Mouse (Mus musculus) gastrocnemius, postnatal 25 days (tissue): ENCODE measurements at regions not wholly inside any gene's neighbourhood (a gene's known extent, or its start where the extent isn't known, plus 50 kb on each side); places are given as distances from the start of the nearest gene placed in this dataset.

Source experiments
- DNase-seq: peaks from one replicate; pipeline ENCODE4 v3.0.0; 2022

DNA sequence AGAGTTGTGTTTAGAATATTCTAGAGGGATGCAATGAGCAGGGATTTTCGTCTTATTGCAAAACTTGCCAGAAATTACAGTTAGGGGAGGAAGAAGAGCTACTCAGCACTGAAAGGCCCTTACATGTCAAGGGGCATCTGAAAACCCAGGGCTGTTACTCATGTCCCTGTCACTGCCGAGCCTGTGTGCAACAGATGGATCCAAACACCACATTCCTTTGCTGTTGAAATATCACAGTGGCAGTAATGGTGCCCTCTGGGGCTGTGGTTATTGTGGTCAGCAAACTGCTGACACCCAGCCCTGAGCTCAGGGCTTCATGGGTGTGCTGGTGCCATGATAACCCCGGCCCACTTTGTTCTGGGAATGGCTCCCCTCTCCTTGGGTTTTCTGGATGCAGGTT, 114.3 kb upstream of the Ercc6l2 start:
- no peak for DNase-seq

DNA sequence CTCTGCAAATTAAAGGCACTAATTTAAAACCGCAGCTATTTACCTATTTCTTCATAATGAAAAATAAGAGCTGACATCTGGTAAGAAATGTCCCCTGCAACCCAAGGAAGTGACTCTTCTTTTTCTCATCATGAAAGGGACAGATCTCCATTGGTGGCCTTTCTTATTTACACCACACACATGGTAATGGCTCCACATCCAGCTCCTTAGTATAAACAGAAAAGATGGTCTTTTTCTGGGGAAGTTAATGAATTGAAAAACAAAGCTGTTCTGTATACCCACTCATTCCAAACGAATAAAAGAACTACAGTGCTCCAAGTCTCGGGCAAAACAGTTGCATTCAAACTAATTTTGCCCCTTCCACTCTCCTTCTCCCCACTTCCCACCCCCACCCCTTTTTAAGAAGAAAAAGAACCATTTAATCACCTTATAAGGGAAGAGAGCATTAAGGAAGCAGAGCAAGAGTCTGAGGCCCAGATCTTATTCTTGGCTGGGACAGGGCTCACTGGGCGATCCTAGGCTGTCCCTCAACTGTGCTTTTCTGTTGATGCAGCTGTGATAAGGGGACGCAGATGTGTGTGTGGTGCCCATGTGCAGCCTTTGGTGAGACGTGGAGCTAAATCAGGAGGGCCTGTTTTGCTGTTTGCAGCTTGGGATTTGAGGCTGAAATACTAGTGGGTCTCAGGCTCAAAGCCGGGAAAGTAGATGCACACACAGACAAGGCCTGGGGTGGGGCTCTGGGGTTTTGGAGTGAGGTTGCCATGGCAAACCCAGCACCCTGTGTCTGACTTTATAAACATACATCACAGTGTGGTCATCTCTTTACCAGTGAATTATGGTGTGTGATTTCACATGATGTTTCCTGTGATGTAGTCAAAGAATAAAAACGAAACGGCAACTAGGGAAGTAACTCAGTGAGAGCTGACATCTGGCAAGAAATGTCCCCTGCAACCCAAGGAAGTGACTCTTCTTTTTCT, 113.6 kb upstream of the Ercc6l2 start:
- DNase-seq = no peak

DNA sequence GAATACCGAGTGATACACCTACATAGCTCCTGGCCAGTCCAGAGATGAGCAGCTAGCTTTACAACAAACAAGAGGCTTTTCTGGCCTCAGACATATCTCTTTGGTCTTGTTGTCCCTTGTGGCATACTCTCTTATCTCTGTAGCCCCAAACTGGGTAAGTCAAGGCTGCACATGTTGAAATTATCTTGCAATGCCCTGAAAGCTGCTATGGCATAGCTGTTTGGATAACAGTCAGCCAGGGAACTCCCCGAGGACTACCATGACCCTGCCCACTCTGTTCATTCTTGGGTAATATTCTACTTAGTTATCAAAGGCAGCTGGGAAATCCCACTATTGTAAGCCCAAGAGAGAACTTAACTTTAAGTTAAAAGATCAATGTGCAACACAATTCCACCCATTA, 106.5 kb upstream of the Ercc6l2 start:
- no peak for DNase-seq

DNA sequence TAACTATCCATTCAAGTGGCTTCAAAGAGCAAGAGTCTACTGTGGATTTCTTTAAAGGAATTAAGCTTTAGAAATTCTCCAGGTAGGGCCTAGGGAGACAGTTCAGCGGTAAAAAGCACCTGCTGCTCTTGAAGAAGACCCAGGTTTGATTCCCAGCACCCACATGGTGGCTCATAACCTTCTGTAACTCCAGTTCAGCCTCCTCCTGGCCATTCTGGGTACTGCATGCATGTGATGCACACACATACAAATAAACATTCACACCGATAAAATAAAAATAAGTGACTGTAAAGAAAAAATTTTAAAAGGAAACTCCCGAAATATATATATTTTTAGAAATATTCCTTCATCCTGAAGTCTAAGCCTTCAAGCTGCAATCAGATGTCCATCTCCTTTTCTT, 101.9 kb upstream of the Ercc6l2 start:
- DNase-seq = no peak

DNA sequence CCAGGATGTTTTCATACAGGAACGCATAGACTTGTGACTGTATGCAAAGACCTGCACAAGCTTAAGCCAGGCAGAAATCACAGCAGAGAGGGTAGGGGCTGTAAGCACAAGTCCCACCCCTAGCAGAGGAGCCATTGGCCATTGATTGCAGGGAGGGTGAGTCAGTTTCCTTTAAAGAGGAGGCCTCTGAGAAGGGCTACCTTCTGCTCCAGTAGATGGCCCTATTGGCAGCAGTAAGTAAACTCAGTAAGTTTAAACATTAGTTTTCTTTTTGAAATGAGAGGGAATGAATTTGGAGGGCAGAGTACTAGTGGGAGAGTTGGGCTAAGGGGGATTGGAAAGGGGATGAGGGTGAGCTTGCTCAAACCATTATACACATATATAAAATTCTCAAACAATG, 98.5 kb upstream of the Ercc6l2 start:
- no peak for DNase-seq

DNA sequence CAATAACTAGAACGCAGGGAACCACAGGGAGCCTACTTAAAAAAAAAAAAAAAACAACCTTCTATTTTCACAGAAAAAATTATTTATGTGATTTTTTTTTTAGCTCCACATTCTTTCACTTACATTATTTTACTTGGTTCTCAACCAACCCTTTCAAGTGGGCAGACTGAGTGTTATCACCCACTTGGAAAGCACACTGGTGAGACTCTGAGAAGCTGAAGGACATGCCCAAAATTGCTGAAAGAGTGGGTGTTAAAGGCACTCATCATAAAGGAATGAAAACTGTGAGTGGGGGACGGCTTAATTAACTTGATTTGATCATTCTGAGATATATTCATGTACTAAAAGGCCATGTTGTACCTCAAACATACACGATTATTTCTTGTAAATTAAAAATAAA, 97.8 kb upstream of the Ercc6l2 start:
- no peak for DNase-seq

DNA sequence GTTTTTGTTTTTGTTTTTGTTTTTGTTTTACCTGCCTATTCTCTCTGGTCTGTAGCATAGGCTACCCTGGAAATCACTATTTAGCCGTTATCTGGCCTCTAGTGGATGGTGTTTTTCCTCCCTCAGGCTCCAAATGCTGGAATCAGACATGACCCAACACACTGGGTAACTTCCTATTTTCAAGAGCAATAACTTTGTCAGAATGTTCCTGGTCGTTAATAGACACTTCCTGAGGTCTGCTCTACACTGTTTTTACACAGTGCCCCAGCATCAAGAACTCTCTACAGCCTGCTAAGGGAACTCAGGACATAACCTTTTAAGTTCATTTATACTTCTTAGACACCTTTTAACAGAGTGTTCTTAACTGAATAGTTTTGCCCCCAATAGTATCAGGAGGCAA, 96.3 kb upstream of the Ercc6l2 start:
- no peak for DNase-seq

DNA sequence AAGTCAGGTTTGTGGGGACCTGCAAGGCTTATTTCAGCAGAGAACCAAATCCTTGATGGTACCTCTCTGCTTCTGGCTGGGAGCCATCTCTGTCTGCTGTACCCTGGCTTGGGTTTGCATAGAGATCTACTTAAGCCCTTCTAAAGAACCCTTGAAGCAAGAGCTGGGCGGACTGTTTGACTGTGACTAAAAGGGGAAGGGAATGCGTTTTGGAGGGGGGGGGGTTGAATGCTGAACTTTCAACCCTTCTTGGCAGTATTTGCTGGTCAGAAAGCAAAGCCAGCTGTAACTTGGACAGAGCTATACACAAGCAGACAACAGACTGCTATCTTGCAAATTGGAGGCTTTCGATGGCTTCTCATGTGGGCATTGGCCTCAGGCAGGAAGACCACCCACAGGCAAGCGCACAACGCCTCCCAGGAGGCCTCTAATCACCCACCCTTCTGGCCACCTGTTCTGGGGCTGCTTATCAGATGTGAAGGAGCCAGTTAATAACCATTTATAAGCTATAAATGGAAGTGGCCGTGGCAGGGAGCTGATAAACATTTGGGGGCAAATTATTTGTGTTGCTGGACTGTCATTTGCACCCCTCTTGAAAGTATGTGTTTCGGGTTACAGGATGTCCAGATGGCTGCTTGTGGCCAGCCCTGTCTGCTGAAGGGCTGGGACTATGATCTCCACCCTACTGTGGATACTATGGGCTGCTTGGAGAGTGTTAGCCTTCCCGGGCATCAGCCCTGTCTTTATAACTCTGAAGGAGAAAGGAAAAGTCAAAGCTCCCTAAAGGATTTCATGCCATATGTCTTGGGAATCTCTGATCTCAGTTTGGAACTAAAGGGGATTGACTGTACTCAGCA, 95.5 kb upstream of the Ercc6l2 start:
- DNase-seq = no peak

DNA sequence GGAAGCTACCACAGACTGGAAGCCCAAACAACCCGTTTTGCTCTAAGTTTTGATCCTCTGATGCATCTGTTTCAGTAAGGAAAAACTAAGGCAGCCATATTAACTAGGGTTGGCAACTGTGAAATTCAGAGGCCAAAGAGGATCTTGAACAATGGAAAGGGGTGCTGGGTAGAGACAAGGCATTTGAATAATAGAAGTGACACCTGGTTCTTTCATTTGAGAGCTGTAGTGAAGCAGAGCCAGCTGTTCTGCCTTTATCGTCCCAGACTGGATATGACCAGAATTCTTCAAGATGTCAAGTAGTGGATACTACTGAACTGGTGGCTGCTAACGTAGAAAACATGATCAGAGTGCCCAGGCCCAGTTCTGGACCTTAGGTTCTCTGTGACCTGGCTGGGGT, 94.4 kb upstream of the Ercc6l2 start:
- no peak for DNase-seq

DNA sequence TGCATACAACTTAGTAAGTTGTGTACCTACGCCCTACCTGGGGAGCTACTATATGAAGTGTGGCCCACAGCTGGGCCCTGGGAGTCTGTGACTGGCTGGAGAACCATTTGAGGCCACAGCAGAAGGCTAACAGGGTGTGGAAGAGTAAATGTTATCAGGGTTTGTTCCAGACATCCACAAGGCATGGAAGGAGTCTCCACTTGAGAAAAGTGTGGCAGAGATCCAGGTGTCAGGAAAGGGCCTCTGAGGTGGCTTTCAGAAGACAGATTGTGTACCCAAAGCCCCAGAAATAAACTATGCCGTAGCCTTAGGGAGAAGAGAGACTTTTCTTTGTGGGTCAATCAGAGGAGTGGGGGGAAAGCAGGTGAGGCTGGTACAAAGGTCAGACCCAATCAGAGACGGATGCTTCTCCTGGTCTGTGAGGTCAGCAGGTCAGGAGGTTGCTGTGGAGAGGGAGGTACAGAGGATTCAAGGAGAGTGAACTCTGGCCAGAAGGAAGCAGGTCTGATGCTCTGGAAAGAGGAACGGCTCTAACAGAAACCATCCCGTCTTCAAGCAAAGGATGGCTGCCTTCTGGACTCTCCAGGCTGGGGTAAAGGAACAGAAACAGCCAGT, 93.9 kb upstream of the Ercc6l2 start:
- DNase-seq = no peak

DNA sequence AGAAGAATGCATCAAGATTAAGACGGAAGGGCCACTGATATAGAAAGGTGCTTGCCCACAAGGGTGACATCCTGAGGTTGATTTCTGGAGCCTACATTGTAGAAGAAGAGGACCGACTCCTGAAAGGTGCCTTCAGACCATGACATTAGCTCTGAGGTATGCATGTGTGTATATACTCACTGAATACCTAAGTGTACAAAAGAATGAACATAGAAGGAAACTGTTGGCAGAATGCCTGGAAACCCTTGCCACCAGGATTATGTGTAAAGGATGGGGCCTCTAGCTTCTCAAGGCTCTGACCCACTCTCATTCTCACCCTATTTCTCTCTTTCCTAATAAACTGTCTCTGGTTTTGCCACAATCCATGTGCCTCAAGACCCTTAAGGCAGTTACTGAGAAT, 90.7 kb upstream of the Ercc6l2 start:
- no peak for DNase-seq

DNA sequence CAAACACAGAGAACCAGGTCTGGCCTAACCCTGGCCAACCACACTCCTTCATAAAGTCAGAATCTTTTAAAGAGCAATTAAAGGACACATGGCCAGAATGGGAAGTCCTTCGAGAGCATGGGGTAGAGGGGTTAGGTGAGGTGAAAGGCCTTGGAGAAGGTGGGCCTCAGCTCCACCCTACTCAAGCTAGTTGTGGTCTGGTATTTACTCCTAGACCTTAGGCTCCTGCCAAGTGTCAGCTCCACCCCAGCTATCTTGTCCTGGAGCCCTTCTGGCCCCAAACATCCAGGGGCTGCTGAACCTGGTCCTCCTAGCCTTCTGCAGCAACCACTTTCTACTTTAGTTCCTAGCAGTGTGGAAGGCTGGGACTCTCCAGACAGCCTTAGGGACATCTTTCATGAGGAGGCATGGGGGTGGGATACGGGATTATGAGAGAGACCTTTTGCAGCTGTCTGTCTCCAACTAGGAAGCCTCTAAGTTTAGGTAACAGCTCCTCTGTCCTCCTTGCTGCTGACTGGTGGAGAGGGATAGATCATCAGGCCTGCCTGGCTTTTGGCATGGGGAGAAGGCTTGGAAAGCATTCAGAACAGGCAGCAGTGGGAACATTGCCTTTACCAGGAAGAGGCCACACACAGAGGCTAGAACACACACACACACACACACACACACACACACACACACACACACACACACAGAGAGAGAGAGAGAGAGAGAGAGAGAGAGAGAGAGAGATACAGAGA, 90.0 kb upstream of the Ercc6l2 start:
- no peak for DNase-seq

DNA sequence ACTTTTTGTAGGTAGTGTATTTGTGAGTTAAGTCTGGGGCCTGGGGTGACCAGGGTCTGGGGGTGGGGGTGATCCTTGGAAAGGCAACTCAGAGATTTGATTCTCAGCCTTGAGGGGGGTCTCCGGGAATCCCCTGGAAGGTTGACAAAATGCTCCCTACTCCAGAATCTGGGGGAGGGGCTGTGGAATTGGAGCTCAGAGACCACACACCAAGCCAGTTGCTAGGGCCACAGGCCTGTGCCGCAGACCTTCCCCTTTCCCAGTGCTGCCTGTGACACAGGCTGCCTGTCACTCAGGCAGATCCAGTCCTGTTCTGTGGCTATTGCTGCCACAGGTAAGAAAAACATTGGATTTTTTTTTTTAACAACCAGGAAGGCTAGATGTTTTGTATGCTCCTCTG, 89.0 kb upstream of the Ercc6l2 start:
- DNase-seq = no peak

DNA sequence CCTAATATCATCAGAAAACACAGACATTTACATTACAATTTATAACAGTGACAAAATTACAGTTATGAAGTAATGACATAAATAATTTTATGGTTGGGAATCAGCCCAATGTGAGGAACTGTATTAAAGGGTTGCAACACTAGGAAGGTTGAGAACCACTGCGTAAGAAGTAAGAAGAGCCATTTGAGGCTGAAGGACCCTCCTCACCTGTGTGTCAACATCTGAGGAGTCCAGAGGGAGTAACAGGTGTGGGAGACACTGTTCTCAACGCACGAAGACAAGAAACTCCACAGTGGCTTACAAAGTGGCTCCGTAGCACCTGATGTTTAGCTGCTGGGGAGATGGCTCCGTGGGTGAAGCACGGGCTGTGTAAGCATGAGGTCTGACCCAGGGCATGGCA, 88.5 kb upstream of the Ercc6l2 start:
- DNase-seq = no peak

DNA sequence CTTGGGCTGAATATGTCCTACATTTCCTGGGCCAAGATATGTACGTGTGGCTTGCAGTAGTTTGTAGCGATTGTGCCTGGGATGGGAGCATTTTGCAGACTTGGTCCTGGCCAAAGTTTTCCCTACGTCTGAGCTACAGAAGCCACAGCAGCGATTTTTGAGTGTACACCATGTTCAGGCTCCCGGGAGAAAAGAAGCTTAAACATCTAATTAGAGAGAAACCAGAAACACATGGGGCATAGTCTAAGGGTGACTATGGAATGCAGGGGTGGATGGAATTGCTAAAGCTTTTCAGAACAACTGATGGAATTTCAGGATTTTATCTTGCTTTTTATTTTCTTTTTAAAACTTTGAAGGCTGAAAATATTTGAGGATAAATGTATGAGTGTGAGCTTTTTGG, 79.3 kb upstream of the Ercc6l2 start:
- no peak for DNase-seq

DNA sequence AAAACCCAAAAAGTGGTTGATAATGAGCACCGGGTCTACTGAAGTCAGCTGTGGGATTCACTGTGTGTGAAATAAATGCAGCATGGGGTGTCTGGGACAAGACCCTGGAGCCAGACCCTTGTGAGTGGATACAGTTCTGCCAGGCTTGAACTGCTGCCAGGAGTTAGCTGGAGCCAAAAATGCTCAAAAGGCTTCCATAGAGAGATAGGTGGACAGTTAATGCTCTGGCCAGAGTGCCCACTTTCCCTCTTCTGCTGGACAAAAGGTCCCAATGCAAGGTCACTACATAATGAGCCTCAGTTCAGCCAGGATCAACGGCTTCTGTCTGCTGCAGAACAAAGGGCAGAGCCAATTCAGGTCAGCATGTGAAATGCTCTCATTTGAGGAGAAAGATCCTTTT, 73.2 kb upstream of the Ercc6l2 start:
- DNase-seq = no peak

DNA sequence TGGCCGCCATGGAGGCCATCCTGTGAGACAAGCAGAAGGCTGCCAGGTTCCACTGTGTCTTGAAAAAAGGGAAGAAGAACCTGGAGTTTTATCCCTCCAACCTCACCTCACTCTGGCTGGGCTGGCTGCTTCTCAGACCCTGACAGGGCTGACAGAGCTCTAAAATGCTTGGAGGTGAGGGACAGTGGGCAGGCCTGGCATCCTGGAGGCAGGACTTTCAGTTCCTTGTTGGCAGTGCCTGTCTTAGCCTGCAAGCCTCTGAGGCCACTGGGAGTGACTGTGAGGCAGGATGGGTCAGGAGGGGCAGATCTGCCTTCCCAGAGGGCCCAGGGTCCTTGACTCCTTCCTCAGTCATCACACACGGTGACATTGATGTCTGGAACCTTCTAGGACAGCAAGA, 66.3 kb upstream of the Ercc6l2 start:
- DNase-seq = no peak

DNA sequence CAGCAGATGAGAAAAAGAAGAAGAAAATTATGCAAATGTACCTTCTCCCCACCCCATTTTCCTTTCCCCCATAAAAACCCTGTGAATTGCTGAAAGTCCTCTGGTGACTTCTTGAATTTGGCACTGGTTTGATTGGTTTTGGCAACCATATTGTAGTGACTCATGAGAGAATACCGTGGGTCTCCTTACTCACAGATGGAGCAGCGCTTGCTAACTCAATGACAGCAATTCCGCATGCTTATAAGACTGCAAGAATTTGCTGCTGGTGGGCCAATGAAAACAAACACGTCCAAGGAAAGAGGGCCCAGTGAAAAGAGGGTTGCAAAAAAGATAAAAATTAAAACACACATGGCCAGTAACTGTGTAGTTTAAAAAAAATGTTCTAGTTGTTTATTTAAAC, 65.0 kb upstream of the Ercc6l2 start:
- DNase-seq = peak; percentile 7

DNA sequence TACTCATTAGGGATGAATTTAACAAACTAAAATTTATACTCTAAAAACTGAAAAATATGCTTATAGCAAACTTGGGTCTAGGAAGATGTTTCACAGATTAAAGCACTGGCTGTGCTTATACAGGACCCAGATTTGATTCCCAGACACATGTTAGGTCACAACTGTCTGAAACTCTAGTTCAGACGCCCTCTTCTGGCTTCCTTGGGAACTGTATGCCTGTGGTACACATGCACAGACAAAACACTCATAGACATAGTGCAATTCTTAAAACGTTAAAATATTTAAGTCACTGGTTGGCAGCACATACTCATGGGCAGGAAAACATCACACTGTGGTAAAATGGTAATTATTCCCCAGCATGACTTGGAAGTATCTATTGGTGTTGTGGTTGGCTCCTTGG, 63.8 kb upstream of the Ercc6l2 start:
- no peak for DNase-seq

DNA sequence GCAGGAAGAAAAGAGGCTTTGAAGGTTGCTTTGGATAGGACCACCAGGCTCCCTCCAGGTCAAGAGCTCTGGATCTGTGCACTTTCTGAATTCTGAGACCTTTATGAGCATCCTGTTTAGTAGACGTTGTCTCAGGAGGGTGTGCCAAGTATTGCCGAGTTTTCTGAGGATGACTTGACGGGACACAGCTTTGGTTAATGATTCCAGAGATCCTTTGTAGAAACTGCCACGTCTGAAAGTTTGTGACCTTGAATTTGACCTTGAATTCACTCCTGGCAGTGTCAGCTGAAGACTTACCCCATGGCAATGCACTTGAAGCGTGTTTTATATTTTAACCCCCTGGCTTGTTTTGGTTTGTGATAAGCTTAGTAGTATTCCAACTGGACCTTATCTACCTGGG, 58.0 kb upstream of the Ercc6l2 start:
- DNase-seq = no peak

DNA sequence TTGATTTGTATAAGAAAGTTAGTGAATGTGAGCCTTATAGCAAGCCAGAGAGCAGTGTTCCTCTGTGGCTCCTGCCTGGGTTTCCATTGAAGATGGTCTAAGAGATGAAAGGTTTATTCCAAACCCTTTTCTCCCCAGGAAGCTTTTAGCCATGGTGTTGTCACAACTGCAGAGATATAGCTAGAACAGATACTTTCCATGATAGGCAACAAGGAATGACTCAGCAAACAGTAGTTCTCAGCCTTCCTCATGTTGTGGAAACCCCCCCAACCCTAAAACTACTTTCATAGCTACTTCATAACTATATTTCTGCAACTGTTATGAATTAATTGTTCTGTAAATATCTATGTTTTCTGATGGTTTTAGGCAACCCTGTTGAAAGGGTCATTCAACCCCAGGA, 53.5 kb upstream of the Ercc6l2 start:
- DNase-seq = no peak
